Mouse (Mus musculus): ENCODE measurements around the gene Zc3h12a.

- TF ChIP-seq CTCF (IDR thresholded peaks at IDR 0.05; ENCODE audit: low read depth, low read length) = no peak
- no peak for TF ChIP-seq POLR2AphosphoS5 (IDR thresholded peaks at IDR 0.05; ENCODE audit: insufficient replicate concordance, low read depth, low read length)
Measured at GRCm38 (mm10) chr4:125093031-125093430, 34.6 kb downstream of the Zc3h12a start.
